Mouse (Mus musculus) heart, embryonic 13.5 days (tissue): ENCODE data around the gene Gstt2. TPM values are rescaled to one million over a fixed set of nuclear protein-coding genes. Genes with fewer than 3 reads are reported as not detected.

Source experiments
- ATAC-seq: fragments of 200-750 bp; cut with Nextera tagmentation; 2 replicates; pipeline ENCODE4 v1.8.0; 2017; ENCODE audit warnings: moderate TSS enrichment; ENCODE audit not compliant: insufficient number of reproducible peaks, low FRiP score, low TSS enrichment; ENCODE audit errors: extremely low read depth
- H3K27ac ChIP-seq: fragments of 300-500 bp; sonication (generic); replicated peaks from 2 replicates; pipeline ENCODE4 v1.5.1; 2015; ENCODE audit warnings: moderate library complexity, mild to moderate bottlenecking, inconsistent platforms
- H3K27me3 ChIP-seq: fragments of 300-500 bp; sonication (generic); replicated peaks from 2 replicates; pipeline ENCODE4 v1.6.1; 2015; ENCODE audit warnings: mild to moderate bottlenecking, inconsistent platforms
- H3K36me3 ChIP-seq: fragments of 300-500 bp; sonication (generic); 2 replicates; pipeline ENCODE4 v1.6.1; 2015; ENCODE audit warnings: mild to moderate bottlenecking, inconsistent platforms
- H3K4me1 ChIP-seq: fragments of 300-500 bp; sonication (generic); 2 replicates; pipeline ENCODE4 v1.6.1; 2015; ENCODE audit warnings: inconsistent platforms
- H3K4me2 ChIP-seq: fragments of 300-500 bp; sonication (generic); 2 replicates; pipeline ENCODE4 v1.6.1; 2015; ENCODE audit warnings: inconsistent platforms, mild to moderate bottlenecking, moderate library complexity
- H3K4me3 ChIP-seq: fragments of 300-500 bp; sonication (generic); 2 replicates; pipeline ENCODE4 v1.5.1; 2015; ENCODE audit warnings: moderate library complexity, mild to moderate bottlenecking, inconsistent platforms
- H3K9ac ChIP-seq: fragments of 300-500 bp; sonication (generic); 2 replicates; pipeline ENCODE4 v1.6.1; 2015; ENCODE audit warnings: inconsistent platforms, mild to moderate bottlenecking, moderate library complexity
- H3K9me3 ChIP-seq: fragments of 300-500 bp; sonication (generic); 2 replicates; pipeline ENCODE4 v1.6.1; 2016; ENCODE audit warnings: inconsistent platforms
- WGBS: fragments of 180-500 bp; shearing (Covaris S2); methylation state at CpG from one replicate; pipeline ENCODE4 v1.1.7; 2015; ENCODE audit warnings: mixed read lengths; 5-methylcytosine and 5-hydroxymethylcytosine counted together
- polyA plus RNA-seq: library from polyadenylated mRNA; unstranded; fragments of >200 nt; fragmentation: Nextera tagmentation; extraction: Ambion mirVana; gene quantifications from 2 replicates; pipeline ENCODE4 v1.2.1, GENCODE M21; 2015

The Gstt2 gene
- polyA plus RNA-seq, 1 experiment from 2014 or later, result 9.5 TPM

- Histone ChIP-seq H3K9ac (no peak overlapping the region), H3K27ac (no peak overlapping the region), H3K9me3 (no peaks in the 10 kb centered on the region), H3K4me3 (no peak overlapping the region), H3K36me3 (no peaks in the 10 kb centered on the region), H3K27me3 (peaks cover 4% of the 10 kb centered on the region; the same call in 1 of the 2 replicates), H3K4me2 (no peak overlapping the region), H3K4me1 (no peaks in the 10 kb centered on the region)
- WGBS, result 84% methylated on average over 8 of the region's 8 CpGs
- no peak for ATAC-seq
These were observed 48.9 kb downstream of the Gstt2 start for GRCm38 (mm10) chr10:75788277-75788676.

GRCm38 (mm10) chr10:75785442-75785841 lies 51.8 kb downstream of the Gstt2 start:
- Histone ChIP-seq H3K4me3 (no peak overlapping the region), H3K9ac (no peak overlapping the region), H3K27me3 (peaks cover 14% of the 10 kb centered on the region), H3K4me2 (no peak overlapping the region), H3K27ac (no peak overlapping the region), H3K36me3 (no peaks in the 10 kb centered on the region), H3K9me3 (no peaks in the 10 kb centered on the region), H3K4me1 (peaks cover 6% of the 10 kb centered on the region)
- ATAC-seq, result no peak
- 65% methylated on average over 1 of the region's 1 CpGs for WGBS

Other genes starting within 250 kb of the Gstt2 start
- gene Ggt5, start 248.1 kb downstream of the Gstt2 start, polyA plus RNA-seq, result 7.1 TPM in 2 replicates
- gene Susd2, start 193.4 kb downstream of the Gstt2 start, polyA plus RNA-seq, result 8.2 TPM in 2 replicates
- gene Cabin1, start 73.1 kb downstream of the Gstt2 start, polyA plus RNA-seq, result 21.5 and 24.3 TPM in 2 replicates
- gene Ddt, start 64.0 kb downstream of the Gstt2 start, polyA plus RNA-seq, result 30.8 and 38.9 TPM in 2 replicates
- not detected in 2 replicates for gene Gm20441, start 56.5 kb downstream of the Gstt2 start, polyA plus RNA-seq
- 3.2 and 4.1 TPM in 2 replicates for gene Gstt3, start 56.0 kb downstream of the Gstt2 start, polyA plus RNA-seq
- 5.3 and 7.1 TPM in 2 replicates for gene Gstt1, start 38.8 kb downstream of the Gstt2 start, polyA plus RNA-seq
- not detected in 2 replicates for gene Gstt4, start 14.9 kb downstream of the Gstt2 start, polyA plus RNA-seq
- 2,411 and 2,681 TPM in 2 replicates for gene Mif, start 22.8 kb upstream of the Gstt2 start, polyA plus RNA-seq
- 2.4 TPM in 2 replicates for gene Derl3, start 56.0 kb upstream of the Gstt2 start, polyA plus RNA-seq
- gene Smarcb1, start 84.2 kb upstream of the Gstt2 start, polyA plus RNA-seq, result 118 and 125 TPM in 2 replicates
- gene Chchd10, start 95.7 kb upstream of the Gstt2 start, polyA plus RNA-seq, result 463 and 524 TPM in 2 replicates
- 28.6 and 30.7 TPM in 2 replicates for gene Mmp11, start 99.1 kb upstream of the Gstt2 start, polyA plus RNA-seq
- gene Gm867, start 103.2 kb upstream of the Gstt2 start, polyA plus RNA-seq, result 0.99 and 1.8 TPM in 2 replicates
- 0.25 and 0.41 TPM in 2 replicates for gene Vpreb3, start 105.6 kb upstream of the Gstt2 start, polyA plus RNA-seq
- gene Gm5134, start 117.1 kb upstream of the Gstt2 start, polyA plus RNA-seq, result not detected in 2 replicates
- gene Zfp280b, start 195.2 kb upstream of the Gstt2 start, polyA plus RNA-seq, result 12.2 and 12.5 TPM in 2 replicates